Comparison of ENCODE assay signal across 19 mouse cellular contexts in genomic region chr5:6103107-6103506, GRCm38 (mm10).
DNase-seq lines count a peak whose midpoint lies in the region; ATAC-seq and TF ChIP-seq lines count a peak whose summit lies in the region.
"Had no signal": no experiment of that assay in that cellular context is flagged by ENCODE, and none has a peak within 500 bp of the region (broad histone marks: within the 10 kb centered on the region; RNA-seq: fewer than 3 reads in every experiment).

No protein-coding gene starts in this region.

- TF ChIP-seq CTCF in brain, embryonic 14.5 days (IDR thresholded peaks at IDR 0.05; ENCODE audit: borderline replicate concordance, extremely low read depth, insufficient read depth, insufficient read length) = no peak
- TF ChIP-seq CTCF in stomach, postnatal 0 days (IDR thresholded peaks at IDR 0.05; ENCODE audit: low read depth) = no peak

- 0 out of 2 replicates have a peak overlapping the region, but pooled peaks have one; percentile 5 for H3K4me2 ChIP-seq in hindbrain, embryonic 15.5 days
- no peak overlapping the region for H3K4me2 ChIP-seq in stomach, postnatal 0 days (replicated peaks; ENCODE audit: low read depth)
- H3K4me2 ChIP-seq: heart, embryonic 12.5 days; intestine, embryonic 15.5 days; limb, embryonic 13.5 days; liver, embryonic 13.5 days; lung, embryonic 14.5 days had no signal

- H3K9ac ChIP-seq in hindbrain, embryonic 15.5 days = no peak overlapping the region
- H3K9ac ChIP-seq in stomach, postnatal 0 days (ENCODE audit: low read length) = no peak overlapping the region
- H3K9ac ChIP-seq: heart, embryonic 12.5 days; intestine, embryonic 15.5 days; limb, embryonic 13.5 days; liver, embryonic 13.5 days; lung, embryonic 14.5 days had no signal

- DNase-seq in layer of hippocampus, adult 18-20 months (ENCODE audit: low spot score in 2 of 2) = peak; percentile 8 to 28
- no peak for DNase-seq in layer of hippocampus, adult 9-11 months
- DNase-seq in brain, adult 2 months (ENCODE audit: low read depth, low spot score) = peak; percentile 19
- peak; percentile 47 for DNase-seq in brain, embryonic 14.5 days (ENCODE audit: low read depth)
- no peak for DNase-seq in stomach, postnatal 0 days (ENCODE audit: low spot score)
- DNase-seq in gastrocnemius, postnatal 25 days = no peak
- DNase-seq: adrenal gland, adult 2 months; cerebellum, postnatal 10 days; heart, postnatal 36 days; kidney, adult 9 months; kidney, postnatal 25 days; liver, embryonic 13.5 days; lung, embryonic 14.5 days; lung, postnatal 36 days; right cerebral cortex, postnatal 4 days had no signal

- TF ChIP-seq EP300 in stomach, postnatal 0 days (optimal IDR thresholded peaks at IDR 0.05) = no peak

- H3K9me3 ChIP-seq in hindbrain, embryonic 15.5 days = no peaks in the 10 kb centered on the region
- H3K9me3 ChIP-seq in stomach, postnatal 0 days (ENCODE audit: control insufficient read depth, low read length) = no peaks in the 10 kb centered on the region
- H3K9me3 ChIP-seq: heart, embryonic 12.5 days; intestine, embryonic 15.5 days; limb, embryonic 13.5 days; liver, embryonic 13.5 days had no signal

- H3K4me1 ChIP-seq in hindbrain, embryonic 15.5 days (replicated peaks) = no peaks in the 10 kb centered on the region
- H3K4me1 ChIP-seq in stomach, postnatal 0 days (replicated peaks; ENCODE audit: control insufficient read depth, insufficient read depth) = no peaks in the 10 kb centered on the region
- H3K4me1 ChIP-seq: heart, embryonic 12.5 days; intestine, embryonic 15.5 days; limb, embryonic 13.5 days; liver, embryonic 13.5 days had no signal

- H3K27ac ChIP-seq in hindbrain, embryonic 15.5 days (replicated peaks) = no peak overlapping the region
- H3K27ac ChIP-seq in stomach, postnatal 0 days (replicated peaks) = no peak overlapping the region
- H3K27ac ChIP-seq: intestine, embryonic 15.5 days; limb, embryonic 13.5 days; liver, embryonic 13.5 days had no signal

- WGBS in hindbrain, embryonic 15.5 days = 35% methylated on average over 7 of the region's 7 CpGs
- WGBS in stomach, postnatal 0 days = 77% methylated on average over 7 of the region's 7 CpGs

- no peak for TF ChIP-seq POLR2A in brain, embryonic 14.5 days (IDR thresholded peaks at IDR 0.05; ENCODE audit: borderline replicate concordance, extremely low read depth, insufficient read depth, insufficient read length, poor library complexity, severe bottlenecking)

- H3K27me3 ChIP-seq in hindbrain, embryonic 15.5 days = no peaks in the 10 kb centered on the region
- H3K27me3 ChIP-seq in stomach, postnatal 0 days (ENCODE audit: control insufficient read depth, insufficient read depth, low read length) = no peaks in the 10 kb centered on the region
- H3K27me3 ChIP-seq: heart, embryonic 12.5 days; intestine, embryonic 15.5 days; limb, embryonic 13.5 days; liver, embryonic 13.5 days had no signal

- H3K36me3 ChIP-seq in hindbrain, embryonic 15.5 days = no peaks in the 10 kb centered on the region
- no peaks in the 10 kb centered on the region for H3K36me3 ChIP-seq in stomach, postnatal 0 days (ENCODE audit: control insufficient read depth, insufficient read depth, low read length)
- H3K36me3 ChIP-seq: heart, embryonic 12.5 days; intestine, embryonic 15.5 days; limb, embryonic 13.5 days; liver, embryonic 13.5 days had no signal

- H3K4me3 ChIP-seq in hindbrain, embryonic 15.5 days = no peak overlapping the region
- no peak overlapping the region for H3K4me3 ChIP-seq in stomach, postnatal 0 days (ENCODE audit: low read depth, low read length)
- H3K4me3 ChIP-seq: heart, embryonic 12.5 days; intestine, embryonic 15.5 days; limb, embryonic 13.5 days; liver, embryonic 13.5 days had no signal

- peak; percentile 56 for ATAC-seq in hindbrain, embryonic 15.5 days (ENCODE audit: low FRiP score, low read depth)
- no peak for ATAC-seq in stomach, postnatal 0 days (ENCODE audit: low FRiP score, low TSS enrichment)
- ATAC-seq: intestine, embryonic 15.5 days had no signal

Comparison
In these comparisons a context has a peak if more than half of its experiments do, and no peak if none do; other contexts are left out.
1. DNase-seq: peak in layer of hippocampus, adult 18-20 months (2 of 2), brain, adult 2 months (single experiment) and brain, embryonic 14.5 days (single experiment); none in layer of hippocampus, adult 9-11 months (single experiment), stomach, postnatal 0 days (single experiment) and gastrocnemius, postnatal 25 days (single experiment).